Mouse (Mus musculus) hindbrain, embryonic 14.5 days (tissue): ENCODE data around the gene Zdbf2. TPM values are rescaled to one million over a fixed set of nuclear protein-coding genes. Genes with fewer than 3 reads are reported as not detected.

ENCODE experiments used
- ATAC-seq: fragments of 200-750 bp; cut with Nextera tagmentation; 2 replicates; pipeline ENCODE4 v1.8.0; 2017; ENCODE audit warnings: moderate number of reproducible peaks, mild to moderate bottlenecking, moderate TSS enrichment, moderate library complexity; ENCODE audit not compliant: low FRiP score
- DNase-seq: peaks from one replicate; pipeline ENCODE4 v3.0.0-alpha.2; 2015; ENCODE audit warnings: low spot score
- H3K27ac ChIP-seq: fragments of 300-500 bp; sonication (generic); 2 replicates; pipeline ENCODE4 v1.5.1; 2014; ENCODE audit warnings: mild to moderate bottlenecking, moderate library complexity
- H3K27me3 ChIP-seq: fragments of 300-500 bp; sonication (generic); 2 replicates; pipeline ENCODE4 v1.6.1; 2014; ENCODE audit warnings: mild to moderate bottlenecking, low read length, mixed read lengths; ENCODE audit not compliant: control insufficient read depth, insufficient read depth
- H3K36me3 ChIP-seq: fragments of 300-500 bp; sonication (generic); replicated peaks from 2 replicates; pipeline ENCODE4 v1.6.1; 2014; ENCODE audit not compliant: control insufficient read depth, insufficient read depth
- H3K4me1 ChIP-seq: fragments of 300-500 bp; sonication (generic); replicated peaks from 2 replicates; pipeline ENCODE4 v1.6.1; 2014; ENCODE audit warnings: antibody characterized with exemption, low read length, mixed read lengths; ENCODE audit not compliant: control insufficient read depth, insufficient read depth
- H3K4me2 ChIP-seq: fragments of 300-500 bp; sonication (generic); replicated peaks from 2 replicates; pipeline ENCODE4 v1.6.1; 2014; ENCODE audit warnings: mild to moderate bottlenecking, moderate library complexity
- H3K4me3 ChIP-seq: fragments of 300-500 bp; sonication (generic); replicated peaks from 2 replicates; pipeline ENCODE4 v1.5.1; 2014; ENCODE audit warnings: mild to moderate bottlenecking, low read length
- H3K9ac ChIP-seq: fragments of 300-500 bp; sonication (generic); 2 replicates; pipeline ENCODE4 v1.6.1; 2014
- H3K9me3 ChIP-seq: fragments of 300-500 bp; sonication (generic); 2 replicates; pipeline ENCODE4 v1.6.1; 2016; ENCODE audit warnings: low read length; ENCODE audit not compliant: control insufficient read depth
- WGBS: fragments of 180-500 bp; shearing (Covaris S2); extraction: QIAGEN DNeasy Blood & Tissue Kit; methylation state at CpG from one replicate; pipeline ENCODE4 v1.1.7; 2014; 5-methylcytosine and 5-hydroxymethylcytosine counted together
- polyA plus RNA-seq: library from polyadenylated mRNA; unstranded; fragments of >200 nt; fragmentation: Nextera tagmentation; extraction: Ambion mirVana; gene quantifications from 2 replicates; pipeline ENCODE4 v1.2.1, GENCODE M21; 2014

The Zdbf2 gene
- polyA plus RNA-seq: 34.9 and 37.5 TPM in 2 replicates

DNA sequence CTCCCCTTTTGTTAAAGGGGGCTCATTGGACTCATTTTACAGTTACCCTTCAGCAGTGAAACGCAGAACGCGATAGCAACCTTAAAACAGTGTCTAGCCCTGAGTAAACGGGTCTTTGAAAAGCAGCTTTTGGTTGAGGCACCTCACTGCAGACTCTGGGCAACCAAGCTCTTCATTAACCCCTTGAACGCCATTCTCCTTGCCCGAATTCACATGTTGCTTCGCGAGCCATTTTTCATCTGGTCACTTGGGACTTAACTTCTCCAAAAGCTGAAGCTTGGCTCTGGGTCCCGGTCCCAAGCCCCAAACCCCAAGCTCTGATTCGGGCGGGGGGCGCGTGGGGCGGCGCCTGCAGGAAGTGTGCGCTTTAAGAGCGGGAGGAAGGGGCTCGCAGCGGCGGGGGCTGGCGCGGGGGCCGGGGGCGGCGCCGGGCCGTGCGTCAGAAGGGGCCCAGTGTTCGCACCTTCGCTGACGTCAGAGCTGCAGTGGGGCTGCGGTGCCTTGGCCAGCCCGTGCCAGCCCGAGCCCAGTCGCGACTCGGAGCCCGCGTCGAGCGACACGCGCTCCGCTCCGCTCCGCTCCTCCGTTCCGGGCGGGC, at the start of gene Zdbf2:
TSS of gene Zdbf2 (plus strand) at position 525 of the 598 bp plus-strand sequence.
- no peaks in the 10 kb centered on the region for H3K4me1 ChIP-seq
- H3K27me3 ChIP-seq: peaks cover 68% of the 10 kb centered on the region
- peak within 1 kb of the TSS; percentile 61 for H3K4me3 ChIP-seq
- peak within 1 kb of the TSS; percentile 56 for H3K4me2 ChIP-seq
- ATAC-seq (peak; percentile 94), DNase-seq (peak; percentile 70)
- peak within 1 kb of the TSS; percentile 82 for H3K27ac ChIP-seq
- H3K36me3 ChIP-seq: no peaks in the 10 kb centered on the region
- 3% methylated on average over 35 of the region's 49 CpGs for WGBS
- no peaks in the 10 kb centered on the region for H3K9me3 ChIP-seq
- H3K9ac ChIP-seq: peak within 1 kb of the TSS; percentile 78

DNA sequence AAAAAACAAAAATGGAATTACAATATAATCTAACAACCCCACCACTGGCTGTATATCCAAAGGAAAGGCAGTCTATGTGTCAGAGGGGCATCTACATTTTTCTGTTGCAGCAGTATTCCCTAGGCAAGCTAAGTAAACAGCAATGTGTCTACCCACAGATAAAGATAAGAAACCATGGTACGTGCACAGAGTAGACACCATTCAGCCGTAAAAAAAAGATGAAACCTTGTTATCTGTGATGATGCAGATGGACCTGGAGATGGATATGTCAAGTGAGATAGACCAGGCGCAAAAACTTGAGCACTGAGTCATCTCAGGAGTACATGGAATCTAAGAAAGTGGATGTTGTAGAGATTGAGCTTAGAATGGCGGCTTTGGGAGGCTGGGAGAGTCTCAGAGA, 48.1 kb upstream of the Zdbf2 start:
- Histone ChIP-seq H3K27me3 (no peaks in the 10 kb centered on the region), H3K27ac (no peak overlapping the region), H3K4me3 (no peak overlapping the region), H3K36me3 (no peaks in the 10 kb centered on the region), H3K4me2 (no peak overlapping the region), H3K9me3 (no peaks in the 10 kb centered on the region), H3K9ac (no peak overlapping the region), H3K4me1 (no peaks in the 10 kb centered on the region)
- DNase-seq (no peak), ATAC-seq (no peak)
- WGBS: 85% methylated on average over 4 of the region's 4 CpGs

GRCm38 (mm10) chr1:63225890-63226289, 47.2 kb upstream of the Zdbf2 start:
- Histone ChIP-seq H3K36me3 (no peaks in the 10 kb centered on the region), H3K4me3 (no peak overlapping the region), H3K9me3 (no peaks in the 10 kb centered on the region), H3K27me3 (no peaks in the 10 kb centered on the region), H3K4me1 (no peaks in the 10 kb centered on the region), H3K9ac (no peak overlapping the region), H3K4me2 (no peak overlapping the region), H3K27ac (no peak overlapping the region)
- ATAC-seq (no peak), DNase-seq (no peak)
- 9% methylated on average over 7 of the region's 7 CpGs for WGBS

DNA sequence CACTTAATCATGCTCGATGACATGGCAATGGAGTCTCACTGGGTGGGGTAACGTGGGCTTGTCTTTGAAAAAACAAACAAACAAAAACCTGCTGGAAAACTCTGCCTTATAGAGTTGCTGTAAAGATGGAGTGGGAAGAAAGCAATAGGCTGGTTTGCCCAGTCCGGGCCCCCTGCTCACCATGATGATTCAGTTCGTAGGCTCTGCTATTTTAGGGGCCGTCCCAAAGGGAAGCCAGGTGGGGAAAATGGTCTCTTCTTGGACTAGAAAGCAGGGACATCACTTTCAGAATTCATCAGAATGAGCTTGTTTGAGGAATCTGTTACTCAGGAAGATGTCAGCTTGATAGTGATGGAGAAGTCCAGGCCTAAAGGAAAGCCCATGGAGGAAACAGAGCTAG, 45.8 kb upstream of the Zdbf2 start:
- WGBS: 75% methylated on average over 5 of the region's 5 CpGs
- Histone ChIP-seq H3K9me3 (no peaks in the 10 kb centered on the region), H3K27me3 (no peaks in the 10 kb centered on the region), H3K4me2 (no peak overlapping the region), H3K36me3 (no peaks in the 10 kb centered on the region), H3K27ac (no peak overlapping the region), H3K9ac (no peak overlapping the region), H3K4me3 (no peak overlapping the region), H3K4me1 (no peaks in the 10 kb centered on the region)
- no peak for ATAC-seq
- no peak for DNase-seq

DNA sequence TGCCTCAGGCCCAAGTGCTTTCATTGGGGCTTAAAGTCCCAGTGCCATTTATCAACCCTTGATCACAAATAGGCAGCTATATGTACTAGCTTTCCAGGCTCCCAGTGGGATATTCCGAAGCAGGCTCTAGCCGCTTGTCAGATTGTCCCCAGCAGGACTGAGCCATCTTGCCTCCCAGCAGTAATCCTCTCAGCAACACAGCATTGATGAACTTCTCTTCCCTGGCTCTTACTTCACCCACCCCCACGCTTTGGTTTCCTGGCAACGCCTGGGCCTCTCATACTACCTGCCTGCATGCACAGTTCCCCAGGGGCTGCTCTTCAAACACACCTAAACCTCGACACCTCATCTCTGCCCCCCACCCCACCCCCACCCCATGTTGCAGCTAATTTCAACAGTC, 35.7 kb upstream of the Zdbf2 start:
- DNase-seq: no peak
- peaks cover 6% of the 10 kb centered on the region; the same call in 1 of the 2 replicates for H3K4me1 ChIP-seq
- no peaks in the 10 kb centered on the region for H3K9me3 ChIP-seq
- no peak overlapping the region for H3K27ac ChIP-seq
- no peak overlapping the region for H3K4me3 ChIP-seq
- no peaks in the 10 kb centered on the region for H3K27me3 ChIP-seq
- no peak for ATAC-seq
- H3K36me3 ChIP-seq: no peaks in the 10 kb centered on the region
- 20% methylated on average over 5 of the region's 5 CpGs for WGBS
- no peak overlapping the region for H3K9ac ChIP-seq
- H3K4me2 ChIP-seq: no peak overlapping the region

GRCm38 (mm10) chr1:63239305-63239704, 33.8 kb upstream of the Zdbf2 start:
- Histone ChIP-seq H3K36me3 (no peaks in the 10 kb centered on the region), H3K4me2 (no peak overlapping the region), H3K9ac (no peak overlapping the region), H3K9me3 (no peaks in the 10 kb centered on the region), H3K4me1 (peaks cover 6% of the 10 kb centered on the region; the same call in 1 of the 2 replicates), H3K27ac (no peak overlapping the region), H3K27me3 (no peaks in the 10 kb centered on the region), H3K4me3 (no peak overlapping the region)
- DNase-seq: no peak
- 57% methylated on average over 4 of the region's 4 CpGs for WGBS
- ATAC-seq: no peak

GRCm38 (mm10) chr1:63239751-63240150, 33.3 kb upstream of the Zdbf2 start:
- WGBS: 86% methylated on average over 8 of the region's 8 CpGs
- ATAC-seq: no peak
- no peak for DNase-seq
- Histone ChIP-seq H3K27me3 (0 out of 2 replicates have a peak, but pooled peaks cover under 1% of the 10 kb centered on the region), H3K9ac (no peak overlapping the region), H3K27ac (no peak overlapping the region), H3K4me3 (no peak overlapping the region), H3K36me3 (no peaks in the 10 kb centered on the region), H3K9me3 (no peaks in the 10 kb centered on the region), H3K4me1 (peaks cover 6% of the 10 kb centered on the region; the same call in 1 of the 2 replicates), H3K4me2 (no peak overlapping the region)

GRCm38 (mm10) chr1:63243854-63244253, 29.2 kb upstream of the Zdbf2 start:
- no peaks in the 10 kb centered on the region for H3K36me3 ChIP-seq
- peaks cover 34% of the 10 kb centered on the region for H3K27me3 ChIP-seq
- H3K9me3 ChIP-seq: no peaks in the 10 kb centered on the region
- H3K4me1 ChIP-seq: 0 out of 2 replicates have a peak, but pooled peaks cover 6% of the 10 kb centered on the region
- no peak overlapping the region for H3K4me2 ChIP-seq
- DNase-seq (no peak), ATAC-seq (no peak)
- no peak overlapping the region for H3K4me3 ChIP-seq
- H3K27ac ChIP-seq: no peak overlapping the region
- WGBS: 71% methylated on average over 4 of the region's 4 CpGs
- H3K9ac ChIP-seq: no peak overlapping the region

DNA sequence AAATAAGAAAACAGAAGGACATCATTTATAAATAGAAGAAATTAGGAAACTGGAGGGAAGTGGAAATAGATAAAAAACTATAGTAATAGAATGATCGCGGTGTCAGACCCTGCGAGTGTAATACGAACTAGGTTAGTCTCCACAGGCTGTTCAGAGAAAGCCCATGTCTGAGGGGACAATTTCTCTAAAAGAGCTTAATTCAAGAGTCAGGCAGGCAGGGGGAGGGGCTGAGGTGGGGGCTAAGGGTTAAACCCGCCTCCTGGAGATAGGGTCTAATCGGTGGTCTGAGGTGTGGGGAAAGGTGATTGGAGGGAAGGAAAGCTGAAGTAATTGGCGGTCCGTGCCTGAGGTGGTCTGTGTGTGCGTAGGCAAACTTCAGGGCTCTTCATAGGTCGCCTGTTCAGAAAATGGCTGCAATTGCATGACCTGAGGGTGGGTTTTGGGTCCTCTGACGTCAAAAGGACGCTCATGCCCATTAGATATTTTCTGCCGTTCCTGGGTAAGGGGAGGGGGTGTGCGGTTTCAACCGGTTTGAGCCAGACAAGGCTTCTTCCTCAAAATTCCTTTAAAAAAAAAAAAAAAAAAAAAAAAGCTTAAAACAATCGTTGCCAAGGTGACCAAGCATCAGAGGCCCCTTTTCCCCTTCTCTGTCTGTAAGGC, 26.1 kb upstream of the Zdbf2 start:
- Histone ChIP-seq H3K9ac (no peak overlapping the region), H3K9me3 (no peaks in the 10 kb centered on the region), H3K4me2 (peak overlapping the region; percentile 50), H3K4me1 (0 out of 2 replicates have a peak, but pooled peaks cover 6% of the 10 kb centered on the region), H3K27me3 (peaks cover 65% of the 10 kb centered on the region), H3K36me3 (no peaks in the 10 kb centered on the region), H3K27ac (peak overlapping the region; percentile 49; the same call in 1 of the 2 replicates), H3K4me3 (peak overlapping the region; percentile 18)
- DNase-seq: peak; percentile 64
- WGBS: under 1% methylated on average over 16 of the region's 16 CpGs
- peak; percentile 83 for ATAC-seq
